Mouse (Mus musculus) cerebellum, adult 9-10 months (tissue): ENCODE measurements around the gene Arpc4.

Experiments
- DNase-seq: peaks from one replicate; pipeline ENCODE4 v3.0.0; 2022

The Arpc4 gene

DNA sequence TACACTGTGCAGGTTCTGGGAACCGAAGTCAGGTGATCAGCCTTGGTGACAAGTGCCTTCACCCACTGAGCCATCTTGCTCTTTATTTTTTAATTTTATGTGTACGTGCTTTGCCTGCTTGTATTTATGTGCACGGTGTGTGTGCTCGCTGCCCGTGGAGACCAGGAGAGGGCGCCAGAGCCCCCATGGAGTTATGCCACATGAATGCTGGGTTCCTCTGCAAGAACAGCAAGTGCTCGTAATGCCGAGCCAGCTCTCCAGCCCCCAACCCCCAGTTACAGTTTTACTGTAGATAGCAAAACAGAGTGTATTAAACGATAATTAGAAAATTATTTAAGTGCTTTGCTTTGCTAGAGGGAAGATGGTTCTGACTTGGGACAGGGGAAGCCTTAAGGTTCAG, 28.8 kb downstream of the Arpc4 start:
- no peak for DNase-seq

DNA sequence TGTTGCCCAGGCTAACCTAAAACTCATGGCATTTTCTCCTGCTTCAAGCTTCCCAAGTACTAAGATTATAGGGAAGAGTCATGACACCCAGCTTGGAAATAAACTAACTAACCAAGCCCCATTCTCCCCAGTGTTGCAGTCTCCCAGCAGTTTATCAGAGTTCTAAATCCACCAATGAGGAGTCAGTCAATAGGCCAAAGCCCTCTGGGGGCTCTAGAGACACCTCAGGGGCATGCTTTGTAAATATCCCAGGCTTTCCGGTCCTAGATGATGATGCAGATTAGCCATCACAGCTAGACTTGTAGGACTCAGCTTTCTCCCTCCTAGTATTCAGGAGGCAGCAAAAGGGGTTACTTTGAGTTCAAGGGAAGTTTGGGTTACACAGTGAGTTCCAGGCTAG, 32.1 kb downstream of the Arpc4 start:
- DNase-seq, result no peak

DNA sequence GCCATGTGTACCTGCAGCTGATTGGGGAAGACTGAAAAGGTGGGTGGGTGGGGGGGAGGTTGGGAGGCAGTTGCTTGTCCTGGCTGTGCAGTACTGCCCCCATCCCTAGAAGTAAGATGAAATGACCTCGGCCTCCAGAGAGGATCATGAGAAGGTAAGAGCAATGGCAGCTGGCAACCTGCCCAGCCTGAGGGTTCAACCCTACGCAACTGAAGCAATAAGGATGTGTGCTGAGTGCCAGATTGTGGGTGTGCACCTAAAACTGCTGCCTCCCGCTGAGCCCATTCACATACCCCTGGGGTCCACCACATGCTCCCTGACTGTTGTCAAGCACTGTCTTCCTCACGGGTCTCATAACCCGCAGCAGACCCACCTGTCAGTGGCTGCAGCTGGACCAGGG, 38.5 kb downstream of the Arpc4 start:
- no peak for DNase-seq

DNA sequence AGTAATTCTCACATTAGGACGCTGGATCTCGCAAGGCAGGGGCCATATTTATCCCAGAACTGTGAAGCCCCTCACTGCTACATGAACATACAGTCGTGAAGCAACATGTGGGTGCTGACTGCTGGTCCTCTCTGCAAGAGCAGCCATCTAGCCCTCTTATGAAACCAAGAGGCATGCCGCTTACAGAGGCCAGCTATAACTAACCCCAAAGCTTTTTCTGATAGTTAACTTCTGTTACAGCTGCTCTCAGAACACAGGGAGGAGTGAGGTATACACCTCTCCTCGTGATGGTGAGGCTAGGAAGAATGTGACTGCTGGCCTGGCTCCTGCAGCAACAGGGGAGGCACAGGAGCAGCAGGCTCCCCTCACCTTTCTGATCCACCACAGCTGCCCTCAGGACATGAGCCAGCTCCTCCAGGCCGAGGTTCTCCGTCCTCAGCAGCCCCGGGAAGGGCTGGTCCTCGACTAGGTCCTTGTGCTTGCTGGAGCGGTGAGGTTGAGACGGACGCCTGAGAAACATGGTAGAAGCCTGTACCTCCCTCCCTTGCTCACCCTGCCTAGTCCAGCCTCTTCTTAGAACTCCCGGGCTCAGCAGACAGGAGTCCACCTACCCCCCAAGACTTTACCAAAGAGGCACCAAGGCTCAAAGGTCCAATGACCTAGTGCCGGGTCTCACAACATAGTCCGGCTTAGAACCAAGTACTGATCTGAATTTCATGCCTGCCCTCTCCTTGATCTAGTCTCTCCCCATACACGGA, 40.7 kb downstream of the Arpc4 start:
- no peak for DNase-seq

DNA sequence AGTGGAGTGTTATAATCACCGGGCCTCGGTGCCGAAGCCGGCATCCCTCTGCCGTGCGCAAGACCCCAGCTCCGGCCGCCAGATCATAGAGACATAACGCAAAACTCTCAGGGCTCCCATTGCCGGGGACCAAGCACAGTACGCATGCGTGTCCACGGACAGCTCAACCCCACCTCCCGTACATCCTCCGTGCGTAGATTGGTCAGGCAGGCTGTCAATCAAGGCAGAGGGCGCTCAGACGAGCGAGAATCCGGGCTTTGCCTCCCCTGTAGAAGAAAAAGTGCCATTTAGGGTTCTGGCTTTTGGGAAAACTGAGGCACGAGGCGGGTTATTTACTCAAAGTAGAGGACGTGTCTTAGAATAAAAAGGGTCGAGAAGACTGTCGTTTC, 41.3 kb downstream of the Arpc4 start, which contains the start of gene Rpusd3:
TSS of gene Rpusd3 (minus strand) at position 142 of the 389 bp plus-strand sequence.
- DNase-seq, result peak; percentile 97

DNA sequence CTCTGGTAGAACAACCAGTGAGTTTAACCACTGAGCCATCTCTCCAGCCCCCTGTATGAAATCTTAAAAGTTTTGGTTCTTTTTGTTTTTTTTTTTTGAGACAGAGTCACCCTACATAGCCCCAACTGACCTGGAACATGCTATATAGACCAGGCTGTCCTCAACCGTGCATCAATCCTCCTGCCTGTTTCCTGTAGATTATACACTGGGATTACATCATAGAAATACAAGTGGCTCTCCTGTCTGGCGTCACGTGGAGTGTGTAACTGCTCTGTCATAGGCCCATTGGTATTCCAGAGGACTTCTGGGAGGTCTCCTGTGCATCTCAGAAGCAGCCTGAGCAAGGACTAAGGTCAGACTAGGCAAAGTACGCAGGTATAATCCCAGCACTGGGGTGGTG, 45.1 kb downstream of the Arpc4 start:
- DNase-seq, result no peak

DNA sequence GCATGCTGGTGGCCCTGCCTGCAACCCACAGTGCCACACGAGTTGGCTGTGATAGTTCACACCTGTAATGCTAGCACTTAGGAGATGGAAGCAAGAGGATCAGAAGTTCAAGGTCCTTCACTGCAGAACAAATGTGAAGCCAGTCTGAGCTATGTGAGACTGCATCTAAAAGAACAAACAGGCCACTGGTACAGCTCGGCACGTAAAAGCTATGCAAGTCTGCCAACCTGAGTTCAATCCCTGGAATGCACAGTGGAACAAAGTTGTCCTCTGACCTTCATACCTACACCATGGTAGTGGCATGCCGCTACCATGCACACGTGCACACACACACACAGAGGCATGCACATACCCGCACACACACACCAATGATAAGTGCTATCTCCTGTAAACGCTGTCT, 46.3 kb downstream of the Arpc4 start:
- no peak for DNase-seq

DNA sequence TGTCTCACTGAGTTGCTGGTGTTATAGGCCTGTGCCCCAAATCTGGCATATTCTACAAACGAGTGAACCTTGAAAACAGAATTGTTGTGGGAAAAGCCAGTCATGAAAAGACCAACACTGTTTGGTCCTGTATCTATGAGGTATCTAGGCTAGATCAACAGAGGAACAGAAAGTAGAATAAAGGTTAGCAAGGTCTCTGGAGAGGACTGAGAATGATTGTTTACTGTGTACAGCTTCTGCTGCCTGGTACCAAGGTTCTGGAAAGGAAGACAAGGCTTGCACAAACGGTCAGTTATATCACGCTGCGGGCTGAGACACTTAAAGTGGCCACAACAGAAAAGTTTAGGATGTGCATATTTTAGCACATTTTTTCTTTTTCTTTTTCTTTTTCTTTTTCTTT, 48.8 kb downstream of the Arpc4 start:
- DNase-seq, result no peak

DNA sequence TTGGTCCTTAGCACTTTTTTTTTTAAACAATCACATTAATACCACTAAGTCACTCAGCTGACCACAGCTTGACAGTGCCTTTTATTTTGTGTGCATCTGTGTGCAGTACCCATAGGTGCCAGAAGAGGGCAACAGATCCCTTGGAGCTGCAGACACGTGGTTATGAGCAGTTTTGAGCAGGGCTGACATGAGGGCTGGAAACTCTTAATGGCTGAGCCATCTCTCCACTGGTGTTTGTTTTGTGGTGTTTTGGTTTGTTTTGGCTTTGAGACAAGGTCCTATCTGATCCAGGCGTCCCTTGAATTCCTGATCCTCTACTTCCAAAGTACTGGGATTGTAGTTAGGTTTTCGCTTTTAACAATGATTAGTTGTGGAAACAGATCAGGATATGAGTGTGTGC, 49.5 kb downstream of the Arpc4 start:
- DNase-seq, result no peak

DNA sequence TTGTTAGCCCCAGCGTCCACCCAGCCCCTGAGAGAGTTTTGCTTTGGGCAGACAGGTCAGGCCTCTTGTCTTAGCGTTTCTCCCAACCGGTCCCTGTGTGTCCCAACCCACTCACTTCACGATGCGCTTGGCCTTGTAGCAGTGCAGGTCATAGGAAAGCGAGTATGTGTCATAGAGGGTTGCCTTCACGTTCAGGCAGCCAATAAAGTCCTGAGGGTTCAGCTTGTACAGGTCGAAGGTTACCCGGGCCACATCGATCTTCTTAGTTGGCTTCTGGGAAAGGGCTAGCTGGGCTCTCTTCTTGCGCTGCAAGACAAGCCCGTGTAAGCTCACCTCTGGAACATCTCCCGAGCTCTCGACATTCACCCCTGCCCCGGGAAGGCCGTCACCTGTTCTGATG, 50.1 kb downstream of the Arpc4 start:
- DNase-seq, result no peak

DNA sequence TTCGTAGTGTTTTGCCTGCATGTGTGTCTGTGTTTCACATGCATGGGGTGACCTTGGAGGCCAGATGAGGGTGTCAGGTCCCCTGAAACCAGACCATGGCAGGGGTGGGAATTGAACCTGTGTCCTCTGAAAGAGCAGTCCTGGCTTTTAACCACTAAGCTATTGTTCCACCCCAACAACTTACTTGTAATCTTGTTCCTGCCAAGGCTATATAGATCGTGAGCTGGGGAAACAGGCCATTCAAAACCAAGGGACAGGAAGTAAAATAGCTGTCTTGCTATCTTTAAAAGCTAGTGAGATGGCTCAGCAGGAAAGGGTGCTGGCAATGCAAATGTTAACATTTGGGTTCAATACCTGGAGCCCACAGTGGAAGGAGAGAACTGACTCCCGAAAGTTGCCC, 52.0 kb downstream of the Arpc4 start:
- DNase-seq, result no peak

DNA sequence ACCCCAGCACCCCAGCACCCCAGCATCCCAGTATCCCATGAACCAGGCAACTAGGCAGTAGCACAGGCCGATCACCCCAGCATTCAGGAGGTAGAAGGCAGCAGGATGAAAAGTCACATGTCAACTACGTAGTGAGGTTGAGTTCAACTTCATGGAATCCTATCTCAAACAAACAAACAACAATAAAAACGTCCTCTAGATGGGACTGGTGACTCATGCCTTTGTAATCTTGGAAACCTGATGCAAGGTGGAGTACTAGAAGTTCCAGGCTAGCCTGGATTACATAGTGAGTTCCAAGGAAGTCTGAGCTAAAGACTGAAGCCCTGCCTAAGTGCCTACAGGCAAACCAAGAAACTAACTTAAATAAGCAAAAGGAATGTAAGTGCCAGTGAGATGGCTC, 52.9 kb downstream of the Arpc4 start:
- no peak for DNase-seq

DNA sequence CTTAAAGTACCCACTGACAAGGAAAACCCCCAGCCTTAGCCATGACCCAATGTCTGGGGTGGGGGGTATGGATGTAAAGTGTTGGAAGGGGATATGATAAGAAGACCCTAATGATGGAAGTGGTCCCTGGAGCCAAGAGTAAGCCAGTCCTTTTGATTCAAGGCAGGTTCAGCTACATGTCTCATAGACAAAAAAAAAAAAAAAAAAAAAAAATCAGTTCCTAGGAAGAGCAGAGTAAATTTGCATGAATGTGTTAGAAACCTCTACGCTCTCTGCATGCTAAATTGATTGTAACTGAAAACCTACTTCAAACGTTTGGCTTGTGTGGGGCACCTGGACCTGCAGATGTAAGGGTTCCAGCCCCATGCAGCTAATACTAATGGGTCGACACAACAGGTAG, 53.9 kb downstream of the Arpc4 start:
- no peak for DNase-seq

DNA sequence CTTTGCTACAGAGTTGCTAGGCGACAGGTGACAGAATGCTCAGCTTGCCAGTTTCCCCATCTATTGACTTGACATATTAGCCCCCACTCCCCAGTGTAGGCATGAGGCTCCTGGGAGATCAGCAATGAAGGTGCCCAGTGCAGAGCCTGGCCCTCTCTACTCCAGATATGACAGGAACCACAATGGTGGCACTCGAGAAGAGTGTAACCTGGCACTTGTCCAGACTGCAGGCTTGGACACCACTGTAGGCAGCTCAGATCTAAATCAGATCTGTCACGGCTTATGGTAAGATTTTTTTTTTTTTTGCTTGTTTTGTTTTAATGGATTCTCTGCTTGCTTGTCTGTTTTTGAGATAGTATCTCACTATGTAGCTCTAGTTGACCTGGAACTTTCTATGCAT, 55.7 kb downstream of the Arpc4 start:
- no peak for DNase-seq

DNA sequence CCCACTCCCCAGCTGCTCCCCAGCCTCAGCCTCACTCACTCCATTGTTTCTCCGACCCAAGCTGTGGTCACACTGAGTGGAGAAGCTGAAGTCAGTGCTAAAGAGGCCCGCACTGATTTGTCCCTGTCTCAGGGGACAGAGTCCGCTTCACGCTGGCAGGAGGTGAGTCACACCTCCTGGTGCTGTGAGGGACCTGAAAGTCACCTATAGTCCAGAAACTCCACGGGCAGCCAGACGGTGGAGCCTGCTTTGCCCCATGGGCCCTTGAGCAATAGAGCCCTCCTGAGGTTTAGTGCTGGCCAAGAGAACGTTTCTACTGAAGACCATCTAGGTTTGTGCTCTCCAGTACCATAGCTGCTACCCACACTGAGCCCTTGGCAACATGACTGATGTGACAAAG, 56.8 kb downstream of the Arpc4 start:
- no peak for DNase-seq

DNA sequence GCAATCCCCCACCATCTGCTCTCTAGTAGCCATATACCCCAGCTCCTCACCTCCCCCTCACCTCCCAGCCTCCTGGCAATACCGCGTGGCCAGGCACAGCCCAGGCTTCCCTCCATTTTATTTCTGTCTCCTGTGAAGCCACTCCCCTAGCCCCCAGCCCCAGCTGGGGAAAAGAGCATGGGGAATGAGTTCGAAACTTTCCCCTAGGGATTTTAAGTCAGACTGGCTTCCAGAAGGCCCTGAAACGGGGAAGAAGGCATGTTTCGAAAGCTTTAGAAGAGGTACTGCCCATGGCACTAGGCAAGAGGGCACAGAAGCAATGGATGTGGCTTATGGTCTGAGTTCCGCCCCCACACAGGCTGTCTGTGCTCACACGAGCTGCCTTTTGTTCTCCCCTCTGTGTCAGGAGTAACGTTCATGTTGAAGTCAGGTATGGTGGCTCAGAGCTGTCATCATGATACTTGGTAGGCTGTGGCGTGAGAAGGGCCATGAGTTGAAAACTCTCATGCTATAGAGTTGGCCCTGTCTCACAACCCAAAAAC, 57.8 kb downstream of the Arpc4 start, which contains the start of gene Cidec:
TSS of gene Cidec (minus strand) at position 97 of the 542 bp plus-strand sequence.
- no peak for DNase-seq

DNA sequence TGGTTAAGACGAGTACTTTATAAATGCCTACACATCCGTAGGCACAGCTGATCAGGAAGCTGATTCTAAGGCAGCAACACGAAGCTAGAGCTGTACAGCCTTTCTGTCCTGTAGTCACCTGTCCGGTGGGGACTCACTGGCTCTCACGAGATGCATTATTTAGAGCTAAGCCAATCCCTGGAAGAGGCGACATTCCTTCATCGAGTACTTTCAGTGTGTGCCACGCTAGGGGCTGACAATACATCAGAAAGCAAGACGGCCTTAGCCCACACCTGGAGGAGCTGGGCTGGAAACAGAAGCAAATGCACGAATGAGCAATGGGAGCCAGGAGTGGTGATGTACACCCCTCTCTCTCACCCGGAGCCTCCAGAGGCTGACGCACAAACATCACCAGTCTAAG, 59.2 kb downstream of the Arpc4 start:
- no peak for DNase-seq

DNA sequence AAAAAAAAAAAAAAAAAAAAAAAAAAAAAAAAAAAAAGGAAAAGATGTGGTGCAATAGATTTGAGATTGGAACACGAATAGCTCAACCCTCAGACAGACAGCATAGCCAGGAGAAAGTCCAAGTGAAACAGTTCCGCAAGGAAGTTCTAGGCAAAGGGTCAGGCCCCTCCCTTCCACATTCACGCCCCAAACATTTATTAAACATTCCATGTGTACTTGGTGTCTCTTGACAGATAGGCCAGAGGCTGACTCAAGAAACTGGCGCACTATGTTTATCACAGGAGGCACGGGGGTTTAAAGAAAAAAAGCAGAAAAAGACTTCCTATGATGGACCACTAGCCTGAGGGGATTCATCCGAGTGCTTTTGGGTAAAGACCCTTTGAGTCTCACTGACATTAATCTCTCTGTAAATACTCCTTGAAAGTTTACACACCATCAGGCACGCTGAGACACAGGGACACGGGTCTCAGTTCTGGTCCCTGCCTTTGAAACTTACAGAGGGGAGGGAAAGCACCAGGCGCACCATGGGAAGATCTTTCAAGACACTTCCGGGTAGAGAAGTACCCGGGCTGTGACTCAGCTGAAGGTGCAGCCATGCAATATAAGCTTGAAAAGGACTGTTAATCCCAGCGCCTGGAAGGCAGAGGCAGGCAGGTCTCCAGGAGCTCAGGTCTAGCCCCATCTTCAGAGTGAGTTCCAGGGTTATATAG, 61.0 kb downstream of the Arpc4 start:
- DNase-seq, result no peak
